Mouse (Mus musculus): ENCODE data around the gene Mex3b.

The Mex3b gene

DNA sequence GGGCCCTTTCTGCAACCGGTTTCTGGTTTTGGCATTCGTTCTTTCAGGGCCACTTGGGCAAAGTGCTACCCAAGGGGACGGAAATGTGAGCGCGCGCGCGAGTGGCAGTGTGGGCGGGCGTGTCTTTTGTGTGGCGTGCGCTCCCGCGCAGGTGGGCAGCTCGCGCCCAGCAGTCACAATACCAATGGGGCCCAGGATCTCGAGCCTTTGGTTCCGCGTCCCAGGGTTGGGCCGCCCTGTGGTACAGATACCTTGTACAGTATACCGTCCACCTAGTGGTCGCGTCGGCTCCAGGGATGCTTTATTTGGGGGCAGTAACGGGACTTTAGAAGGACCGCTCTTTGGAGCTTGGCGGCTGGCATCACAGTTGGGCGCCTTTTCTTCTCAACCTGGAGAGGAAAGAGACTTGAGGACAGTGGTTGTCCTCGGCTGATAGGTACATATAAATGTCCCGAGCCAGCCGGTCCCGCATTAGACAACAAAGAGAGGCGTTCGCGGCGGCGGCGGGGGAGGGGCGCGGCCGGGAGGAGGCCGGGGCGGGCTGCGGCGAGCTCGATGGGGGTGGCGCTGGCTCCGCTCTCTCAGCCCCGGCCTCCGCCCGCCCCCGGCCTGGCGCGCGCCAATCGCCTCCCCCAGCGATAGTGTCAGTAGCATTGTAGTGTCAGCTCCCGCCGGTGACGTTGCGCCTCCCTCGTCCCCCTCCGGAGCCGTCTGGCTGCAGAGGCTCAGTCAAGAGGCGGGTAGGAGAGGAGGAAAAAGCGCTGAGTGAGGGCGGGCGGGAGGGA lies 455 bp upstream of the Mex3b start:
- peak; percentile 95 for DNase-seq (ENCODE audit: low read depth, low spot score)

DNA sequence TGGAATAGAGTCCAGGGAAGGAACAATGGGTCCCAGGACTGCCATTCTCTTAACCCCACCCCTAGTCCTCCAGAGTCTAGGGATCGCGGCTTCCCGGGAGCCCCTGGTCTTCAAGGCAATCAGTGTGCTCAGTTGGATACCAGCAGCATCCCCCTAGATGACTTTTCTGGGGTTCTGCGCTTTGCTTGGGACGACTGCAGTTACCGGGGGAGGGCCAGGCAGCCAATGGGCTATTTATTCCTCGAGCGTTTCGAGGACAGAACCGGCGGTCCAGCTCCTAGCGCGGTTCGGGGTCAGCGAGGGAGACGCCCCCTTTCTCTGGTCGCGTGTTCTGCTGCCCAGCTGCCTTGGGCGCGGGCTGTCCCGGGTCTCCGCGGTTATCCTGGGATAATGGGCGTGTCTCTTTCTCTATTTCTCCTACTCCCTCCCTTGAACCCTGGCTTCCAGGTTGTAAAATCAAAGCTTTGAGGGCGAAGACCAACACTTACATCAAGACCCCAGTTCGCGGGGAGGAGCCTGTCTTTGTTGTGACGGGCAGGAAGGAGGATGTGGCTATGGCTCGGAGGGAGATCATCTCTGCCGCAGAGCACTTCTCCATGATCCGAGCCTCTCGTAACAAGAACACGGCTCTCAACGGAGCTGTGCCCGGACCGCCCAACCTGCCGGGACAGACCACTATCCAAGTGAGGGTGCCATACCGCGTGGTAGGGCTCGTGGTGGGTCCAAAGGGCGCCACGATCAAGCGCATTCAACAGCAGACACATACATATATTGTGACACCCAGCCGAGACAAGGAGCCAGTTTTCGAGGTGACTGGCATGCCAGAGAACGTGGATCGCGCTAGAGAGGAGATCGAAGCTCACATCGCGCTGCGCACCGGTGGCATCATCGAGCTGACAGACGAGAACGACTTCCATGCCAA lies 1.4 kb downstream of the Mex3b start:
- DNase-seq (ENCODE audit: low read depth, low spot score): peak; percentile 57

DNA sequence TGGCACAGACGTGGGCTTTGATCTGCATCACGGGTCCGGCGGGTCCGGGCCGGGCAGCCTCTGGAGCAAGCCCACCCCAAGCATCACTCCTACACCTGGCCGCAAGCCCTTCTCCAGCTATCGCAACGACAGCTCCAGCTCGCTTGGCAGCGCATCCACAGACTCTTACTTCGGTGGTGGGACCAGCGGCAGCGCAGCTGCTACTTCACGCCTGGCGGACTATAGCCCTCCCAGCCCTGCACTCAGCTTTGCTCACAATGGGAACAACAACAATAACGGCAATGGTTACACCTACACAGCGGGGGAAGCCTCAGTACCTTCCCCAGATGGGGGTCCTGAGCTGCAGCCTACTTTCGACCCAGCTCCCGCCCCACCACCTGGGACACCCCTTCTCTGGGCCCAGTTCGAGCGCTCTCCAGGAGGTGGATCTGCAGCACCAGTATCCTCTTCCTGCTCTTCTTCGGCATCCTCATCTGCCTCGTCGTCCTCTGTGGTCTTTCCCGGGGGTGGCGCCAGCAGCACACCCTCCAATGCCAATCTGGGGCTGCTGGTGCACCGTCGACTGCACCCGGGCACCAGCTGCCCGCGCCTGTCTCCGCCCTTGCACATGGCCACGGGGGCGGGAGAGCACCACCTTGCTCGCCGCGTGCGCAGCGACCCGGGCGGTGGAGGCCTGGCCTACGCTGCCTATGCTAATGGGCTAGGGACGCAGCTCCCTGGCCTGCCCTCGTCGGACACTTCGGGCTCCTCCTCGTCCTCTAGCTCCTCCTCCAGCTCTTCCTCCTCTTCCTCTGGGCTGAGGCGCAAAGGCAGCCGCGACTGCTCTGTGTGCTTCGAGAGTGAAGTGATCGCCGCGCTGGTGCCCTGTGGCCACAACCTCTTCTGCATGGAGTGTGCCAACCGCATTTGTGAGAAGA lies 2.4 kb downstream of the Mex3b start:
- DNase-seq (ENCODE audit: low read depth, low spot score): peak; percentile 63

DNA sequence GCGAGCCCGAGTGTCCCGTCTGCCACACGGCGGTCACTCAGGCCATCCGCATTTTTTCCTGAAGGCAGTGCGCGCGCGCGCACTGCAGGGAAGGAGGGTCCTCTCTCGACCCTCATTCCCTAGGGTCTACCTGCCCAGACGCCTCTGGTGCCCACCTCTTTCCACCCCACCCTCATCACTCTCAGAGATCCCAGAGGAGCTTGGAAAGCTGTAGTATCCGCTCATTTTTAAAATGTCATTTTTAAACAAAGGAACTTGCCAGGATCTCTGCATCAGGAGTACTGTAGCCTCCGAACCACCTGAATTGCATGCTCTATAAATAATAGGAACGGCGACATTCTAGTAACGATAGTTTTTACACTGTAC lies 3.0 kb downstream of the Mex3b start:
- no peak for DNase-seq (ENCODE audit: low read depth, low spot score)

DNA sequence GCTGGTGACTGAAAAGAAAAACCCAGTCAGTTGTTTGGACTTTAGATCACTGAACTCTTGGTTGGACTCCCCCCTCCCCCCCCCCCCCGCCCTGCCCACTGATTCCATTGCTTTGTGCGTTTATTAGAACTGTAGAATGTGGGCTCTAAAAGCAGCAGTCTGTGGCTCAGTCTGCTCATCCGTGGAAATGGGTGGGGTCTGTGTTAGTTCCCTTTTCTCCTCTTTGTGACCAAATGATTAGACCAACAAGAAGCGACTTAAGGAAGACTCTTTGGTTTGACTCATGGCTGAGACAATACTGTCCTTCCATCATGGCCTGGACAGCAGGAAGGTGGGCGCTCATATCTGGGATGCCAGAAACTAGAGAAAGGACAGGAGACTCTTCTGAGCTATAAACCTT lies 9.4 kb downstream of the Mex3b start:
- DNase-seq (ENCODE audit: low read depth, low spot score): no peak

DNA sequence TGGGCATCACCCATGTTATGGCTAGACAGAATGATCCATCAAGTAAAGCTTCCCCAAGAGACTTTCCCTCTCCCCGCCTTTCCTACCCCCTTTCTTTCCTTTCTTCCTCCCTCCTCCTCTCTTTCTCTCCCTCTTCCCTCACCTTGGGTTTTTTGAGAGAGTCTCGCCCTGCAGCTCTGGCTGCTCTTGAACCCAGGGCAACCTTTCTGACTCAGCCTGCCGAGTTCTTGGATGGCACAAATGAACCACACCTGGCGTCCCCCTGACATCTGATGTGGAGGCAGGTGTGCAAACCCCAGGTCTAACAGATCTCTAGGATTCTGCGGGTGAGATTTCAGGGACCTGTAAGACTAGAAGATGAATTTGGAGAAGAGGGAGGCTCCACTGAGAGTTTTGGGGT lies 12.9 kb downstream of the Mex3b start:
- DNase-seq (ENCODE audit: low read depth, low spot score): no peak

DNA sequence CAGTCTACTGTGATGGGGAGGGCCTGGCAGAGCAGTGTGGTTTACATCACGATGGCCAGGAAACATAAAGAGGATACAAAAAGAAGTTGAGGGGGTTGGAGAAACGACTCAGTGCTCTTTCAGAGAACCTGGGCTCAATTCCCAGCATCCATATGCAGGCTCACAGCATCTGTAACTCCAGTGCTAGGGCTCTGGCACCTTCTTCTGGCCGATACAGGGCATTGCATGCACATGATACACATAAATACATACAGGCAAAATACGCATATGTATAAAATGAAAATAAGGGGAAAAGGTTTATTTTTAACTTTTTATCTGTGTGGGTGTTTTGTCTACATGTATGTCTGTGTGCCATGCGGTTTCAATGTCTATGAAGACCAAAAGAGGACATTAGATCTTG lies 13.6 kb downstream of the Mex3b start:
- peak; percentile 57 for DNase-seq (ENCODE audit: low read depth, low spot score)

DNA sequence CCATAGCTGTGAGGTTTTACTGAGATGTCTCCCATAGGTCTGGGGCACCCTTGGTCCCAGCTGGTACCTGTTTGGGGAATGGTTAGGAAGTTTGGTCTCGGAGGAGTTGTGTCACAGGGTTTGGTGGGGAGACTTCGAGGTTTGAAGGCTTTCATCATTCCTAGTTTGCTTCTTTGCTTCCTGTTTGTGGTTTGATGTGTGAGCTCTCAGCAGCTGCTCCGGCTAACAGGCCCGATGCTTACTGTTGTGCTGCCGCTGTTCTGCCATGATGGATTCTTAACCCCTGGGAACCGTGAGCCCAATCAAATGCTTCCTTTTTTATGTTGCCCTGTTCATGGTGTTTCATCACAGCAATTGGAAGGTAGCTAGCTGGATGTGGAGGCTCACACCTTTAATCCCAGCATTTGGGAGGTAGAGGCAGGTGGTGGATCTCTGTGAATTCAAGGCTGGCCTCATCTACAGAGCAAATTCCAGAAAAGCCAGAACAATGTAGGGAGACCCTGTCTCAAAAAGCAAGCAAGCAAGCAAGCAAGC lies 23.3 kb downstream of the Mex3b start:
- DNase-seq (ENCODE audit: low read depth, low spot score): no peak

DNA sequence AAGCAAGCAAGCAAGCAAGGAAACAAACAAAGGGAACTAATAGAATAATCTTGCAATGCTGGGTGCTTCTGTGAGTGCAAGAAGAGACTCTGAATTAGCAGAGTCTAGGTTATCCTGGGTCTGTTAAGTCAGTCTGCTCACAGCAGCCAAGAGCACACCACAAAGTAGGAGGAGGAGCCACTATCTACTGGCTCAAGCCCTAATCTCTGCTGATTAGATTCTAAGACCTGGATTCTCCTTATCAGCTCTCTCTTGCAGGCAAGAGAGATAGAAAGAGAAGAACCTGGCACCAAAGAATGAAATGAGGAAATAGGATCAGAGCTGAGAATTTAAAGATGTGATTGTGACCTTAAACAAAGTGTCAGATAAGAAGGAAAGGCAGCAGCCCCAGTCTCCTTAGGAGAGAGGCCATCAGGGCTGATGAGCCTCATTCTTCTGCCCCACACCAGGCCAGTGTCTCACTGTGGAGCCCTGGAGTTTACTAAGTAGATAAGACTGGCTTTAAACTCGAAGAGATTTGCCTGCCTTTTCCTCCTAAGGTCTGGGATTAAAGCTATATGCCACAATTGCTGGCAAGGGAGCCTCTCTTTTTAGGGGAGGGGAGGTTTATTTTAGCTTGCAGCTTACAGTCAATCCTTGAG lies 23.9 kb downstream of the Mex3b start:
- no peak for DNase-seq (ENCODE audit: low read depth, low spot score)

DNA sequence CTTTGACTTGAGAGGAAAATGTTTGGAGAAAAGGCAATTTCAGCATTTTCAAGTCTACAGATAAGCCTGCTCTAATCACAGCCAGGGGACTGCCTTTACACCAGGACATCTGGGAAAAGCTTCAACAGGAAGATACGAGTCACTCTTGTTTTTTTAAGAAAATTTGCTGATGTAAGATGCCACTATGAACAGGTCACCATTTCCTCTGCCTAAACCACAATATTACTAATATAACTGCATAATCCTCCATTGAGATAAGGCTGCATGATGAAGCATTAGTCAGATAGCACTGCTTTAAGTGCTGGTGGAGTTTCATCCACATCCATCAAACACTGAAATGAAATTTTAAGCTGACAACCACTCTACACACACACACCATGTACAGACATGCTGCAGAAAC lies 27.2 kb downstream of the Mex3b start:
- no peak for DNase-seq (ENCODE audit: low read depth, low spot score)

DNA sequence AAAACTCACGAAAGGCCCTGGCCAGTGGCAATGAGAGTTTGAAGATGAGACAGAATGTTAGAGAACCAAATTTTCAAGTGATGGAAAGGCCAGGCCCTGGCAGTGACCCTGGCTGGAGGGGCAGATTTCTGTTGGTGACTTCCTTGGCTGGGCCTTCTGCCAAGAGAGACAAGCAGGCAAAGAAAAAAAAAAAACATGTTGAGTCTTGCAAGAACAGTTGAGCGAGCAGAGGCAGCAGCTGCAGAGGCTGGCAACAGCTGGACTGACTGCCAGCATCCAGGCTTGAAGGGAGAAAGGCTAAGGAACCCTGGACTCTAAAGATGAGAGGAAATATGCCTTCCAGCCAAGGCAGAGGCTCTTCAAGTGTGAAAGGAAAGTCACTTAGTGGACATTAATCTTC lies 28.5 kb downstream of the Mex3b start:
- no peak for DNase-seq (ENCODE audit: low read depth, low spot score)

DNA sequence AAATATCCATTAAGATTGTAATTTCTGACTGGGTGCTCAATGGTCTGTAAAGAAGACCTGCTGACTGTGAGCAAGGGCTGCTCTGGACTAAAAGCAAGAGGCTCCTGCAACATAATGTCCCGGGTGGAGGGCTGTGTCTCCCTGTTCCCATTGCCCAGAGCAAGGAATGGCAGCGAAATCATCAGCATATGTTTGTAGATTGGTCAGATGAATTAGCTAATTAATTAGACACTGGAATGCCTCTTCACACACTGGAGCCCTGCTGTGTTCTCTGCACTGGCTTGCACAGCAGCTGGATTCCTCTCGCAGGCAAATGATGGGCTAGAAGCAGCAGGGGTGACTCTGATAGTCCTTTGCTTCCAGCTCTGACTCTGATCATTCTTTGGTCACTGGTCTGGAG lies 29.6 kb downstream of the Mex3b start:
- peak; percentile 32 for DNase-seq (ENCODE audit: low read depth, low spot score)

DNA sequence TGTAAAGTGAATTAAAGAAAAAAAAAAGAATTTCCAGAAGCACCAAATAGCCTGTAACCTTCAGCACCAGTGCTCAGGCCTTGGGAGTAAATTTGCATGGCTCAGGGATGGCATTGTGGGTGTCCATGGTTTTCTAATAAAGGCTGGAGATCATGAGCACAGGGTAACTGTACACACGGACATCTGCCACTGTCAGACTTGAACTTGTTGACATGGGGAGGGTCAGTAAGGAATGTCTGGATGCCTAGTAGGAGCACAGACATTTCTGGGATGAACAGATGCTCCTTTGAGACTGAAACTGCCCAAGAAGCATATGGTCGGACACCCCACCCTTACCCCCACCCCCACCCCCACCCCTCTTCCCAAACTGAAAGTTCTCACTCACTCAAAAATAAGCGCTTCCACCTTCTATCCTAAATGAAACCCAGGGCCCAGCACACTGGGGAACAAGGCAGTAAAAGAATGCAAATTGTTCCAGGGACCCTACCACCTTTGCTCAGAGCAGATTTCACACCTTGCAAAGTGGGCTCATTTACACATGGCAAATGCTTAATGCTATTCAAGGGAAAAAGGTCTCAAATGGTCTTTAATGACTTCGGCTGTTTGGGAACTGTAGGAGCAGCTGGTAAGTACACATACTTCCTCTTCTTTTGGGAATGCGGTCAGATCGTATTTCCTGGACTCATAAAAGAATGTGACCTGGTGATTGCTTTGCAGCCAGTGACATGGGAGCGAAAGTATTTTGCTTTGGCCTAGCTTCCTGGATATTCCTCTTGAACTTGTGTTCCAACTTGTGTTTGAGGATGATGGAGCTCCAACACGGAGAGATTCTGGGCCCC lies 32.5 kb downstream of the Mex3b start:
- DNase-seq (ENCODE audit: low read depth, low spot score): peak; percentile 22

DNA sequence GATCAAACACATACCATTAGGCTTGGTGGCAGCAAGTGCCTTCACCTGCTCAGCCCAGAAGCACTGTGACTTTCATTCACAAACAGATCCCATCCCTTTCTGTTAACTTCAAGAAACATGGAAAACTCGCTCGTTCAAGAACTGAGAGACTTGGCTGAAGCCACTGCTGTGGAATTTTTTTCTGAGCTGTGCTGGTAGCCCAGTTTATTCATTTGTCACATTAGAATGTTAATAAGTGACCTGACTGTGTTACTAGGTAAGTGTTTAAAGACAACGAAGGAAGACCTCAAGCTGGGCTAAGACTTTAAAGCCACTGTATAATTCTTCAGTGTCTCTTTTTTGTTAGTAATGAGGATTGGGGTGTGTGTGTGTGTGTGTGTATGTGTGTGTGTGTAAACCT lies 35.9 kb downstream of the Mex3b start:
- DNase-seq (ENCODE audit: low read depth, low spot score): no peak

DNA sequence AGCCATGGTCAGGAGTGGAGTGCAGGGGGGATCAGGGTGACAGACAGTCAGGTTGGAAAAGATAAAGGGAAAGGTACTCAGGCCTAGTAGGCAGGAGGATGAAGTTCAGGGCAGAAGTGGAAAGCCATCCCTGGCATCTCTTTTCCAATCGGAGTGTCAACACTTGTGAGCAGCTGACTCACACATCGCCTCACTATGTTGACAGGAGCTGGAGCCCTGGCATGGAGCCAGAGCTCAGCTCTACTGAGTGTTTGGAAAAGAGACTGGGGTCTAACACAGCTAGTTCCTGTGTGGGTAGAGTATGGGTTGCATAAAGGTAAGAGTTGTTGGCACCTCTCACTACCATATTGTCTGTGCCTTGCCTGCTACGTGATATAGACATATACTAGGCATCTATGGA lies 38.4 kb downstream of the Mex3b start:
- no peak for DNase-seq (ENCODE audit: low read depth, low spot score)

DNA sequence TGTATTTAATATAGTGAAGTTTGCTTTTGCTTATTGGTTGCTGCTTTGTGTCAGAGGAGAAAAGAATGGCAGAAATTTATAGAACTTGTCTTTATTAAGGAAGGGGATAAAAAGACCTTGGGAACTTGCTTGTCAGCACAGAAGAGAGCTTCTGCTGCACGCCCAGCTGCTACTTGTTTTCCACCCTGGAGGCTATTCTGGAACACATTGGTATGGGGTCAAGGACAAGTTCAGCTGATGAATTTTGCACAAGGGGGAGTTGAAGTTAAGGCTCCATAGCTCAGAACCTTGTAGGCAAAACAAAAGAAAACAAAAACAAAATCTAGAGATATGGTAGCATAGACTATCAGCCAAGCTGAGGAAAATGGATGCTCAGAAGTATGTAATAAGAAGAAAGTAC lies 39.9 kb downstream of the Mex3b start:
- no peak for DNase-seq (ENCODE audit: low read depth, low spot score)

DNA sequence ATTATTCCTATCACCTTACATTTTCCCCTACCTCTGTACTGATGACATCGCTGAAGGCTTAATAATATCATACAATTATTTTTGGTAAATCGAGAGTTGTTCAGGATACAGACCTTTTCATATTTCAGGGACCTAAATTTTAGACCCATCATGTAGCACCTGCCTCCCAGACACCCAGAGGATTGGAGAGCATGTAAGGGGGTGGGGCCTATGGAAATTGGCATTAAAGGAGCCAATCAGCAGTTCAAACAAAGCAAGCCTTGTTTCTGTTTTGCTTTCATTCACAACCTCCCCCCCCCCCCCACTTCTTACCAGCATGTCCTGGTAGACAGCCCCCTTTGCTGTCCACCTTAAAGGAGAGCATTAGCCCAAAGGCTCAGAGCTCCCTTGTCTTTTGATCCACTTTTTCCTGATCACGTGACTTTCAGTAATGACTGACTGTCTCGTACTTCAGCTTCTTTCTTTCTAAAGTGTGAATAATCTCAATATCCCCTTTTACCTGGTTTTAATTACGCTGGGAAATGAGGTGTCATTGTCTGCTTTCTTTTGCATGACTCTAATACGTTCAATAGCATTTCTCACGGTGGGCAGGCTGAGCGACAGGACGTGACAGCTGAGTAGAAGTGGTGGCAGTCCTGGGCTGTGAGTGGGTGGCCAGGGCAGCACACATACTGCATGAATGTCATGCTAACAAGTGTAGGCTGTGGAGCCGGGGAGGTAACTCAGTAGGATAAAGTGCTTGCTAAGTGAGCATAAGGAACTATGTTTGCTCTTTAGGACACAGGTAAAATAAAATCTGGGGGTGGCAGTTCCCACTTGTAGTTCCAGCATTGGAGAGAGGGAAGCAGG lies 43.6 kb downstream of the Mex3b start:
- DNase-seq (ENCODE audit: low read depth, low spot score): no peak

DNA sequence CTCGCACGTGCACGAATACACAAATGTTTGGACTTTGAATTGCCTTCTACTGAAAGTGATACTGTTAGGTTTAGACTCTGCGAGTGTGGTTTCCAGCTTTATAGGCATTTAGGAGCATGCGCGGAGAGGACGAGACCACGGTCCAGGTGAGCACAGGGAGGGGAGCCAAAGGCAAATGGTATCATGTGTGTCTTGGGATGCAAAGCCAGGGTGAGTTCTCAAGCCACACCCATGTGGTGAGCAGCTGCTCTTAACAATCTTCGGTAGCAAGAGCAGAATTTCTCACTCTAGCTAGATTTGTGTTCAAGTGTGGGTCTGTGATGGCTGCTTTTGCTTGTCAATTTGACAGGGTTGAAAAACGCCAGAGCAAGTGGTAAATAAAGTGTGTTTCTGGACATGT lies 44.4 kb downstream of the Mex3b start:
- DNase-seq (ENCODE audit: low read depth, low spot score): no peak

DNA sequence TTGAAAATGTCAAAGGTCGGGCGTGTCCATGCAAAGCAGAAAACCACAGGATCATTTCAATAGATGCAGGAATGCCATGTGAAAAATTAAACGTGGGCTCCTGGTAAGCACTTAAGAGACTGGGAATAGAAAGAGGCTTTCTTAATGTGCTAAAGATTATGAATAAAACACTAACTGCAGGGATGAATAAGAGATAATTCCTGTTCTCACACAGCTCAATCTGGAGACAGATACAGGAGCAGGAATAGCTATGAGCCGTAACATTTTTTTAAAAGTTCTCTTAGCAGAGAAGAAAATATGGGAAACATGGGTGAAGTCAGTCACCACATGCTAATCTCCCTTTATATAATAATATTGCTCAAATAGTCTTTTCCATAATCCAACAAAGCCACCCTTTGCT lies 47.2 kb downstream of the Mex3b start:
- no peak for DNase-seq (ENCODE audit: low read depth, low spot score)
